In genomic region chrX:70319254-70319653, GRCm38 (mm10) we compare ENCODE assay signal across 27 mouse cellular contexts. TPM values are rescaled to one million over a fixed set of nuclear protein-coding genes. Genes with fewer than 3 reads are reported as not detected.
DNase-seq lines count a peak whose midpoint lies in the region; ATAC-seq and TF ChIP-seq lines count a peak whose summit lies in the region.
"Had no signal": no experiment of that assay in that cellular context is flagged by ENCODE, and none has a peak within 500 bp of the region (broad histone marks: within the 10 kb centered on the region; RNA-seq: fewer than 3 reads in every experiment).

No protein-coding gene starts in this region.

- no peaks in the 10 kb centered on the region for H3K36me3 ChIP-seq in kidney, embryonic 16.5 days (ENCODE audit: insufficient read depth, low read length)
- H3K36me3 ChIP-seq in limb, embryonic 14.5 days (ENCODE audit: control insufficient read depth, insufficient read depth, low read length), result no peaks in the 10 kb centered on the region
- no peaks in the 10 kb centered on the region for H3K36me3 ChIP-seq in hindbrain, embryonic 16.5 days (ENCODE audit: control insufficient read depth, insufficient read depth, low read length)
- H3K36me3 ChIP-seq: forebrain, embryonic 10.5 days; G1E; heart, embryonic 15.5 days; liver, embryonic 15.5 days had no signal

- H3K9me3 ChIP-seq in kidney, embryonic 16.5 days (ENCODE audit: low read length), result no peaks in the 10 kb centered on the region
- no peaks in the 10 kb centered on the region for H3K9me3 ChIP-seq in limb, embryonic 14.5 days (ENCODE audit: control insufficient read depth, low read length)
- no peaks in the 10 kb centered on the region for H3K9me3 ChIP-seq in hindbrain, embryonic 16.5 days (ENCODE audit: control insufficient read depth, low read length)
- H3K9me3 ChIP-seq: forebrain, embryonic 10.5 days; G1E; heart, embryonic 15.5 days; liver, embryonic 15.5 days had no signal

- 44% methylated on average over 2 of the region's 2 CpGs for WGBS in kidney, embryonic 16.5 days
- 21% methylated on average over 2 of the region's 2 CpGs for WGBS in limb, embryonic 14.5 days
- WGBS in hindbrain, embryonic 16.5 days, result 24% methylated on average over 2 of the region's 2 CpGs

- no peak overlapping the region for H3K9ac ChIP-seq in kidney, embryonic 16.5 days (replicated peaks; ENCODE audit: low read length)
- H3K9ac ChIP-seq in limb, embryonic 14.5 days (ENCODE audit: low read depth, low read length, severe bottlenecking), result no peak overlapping the region
- H3K9ac ChIP-seq in hindbrain, embryonic 16.5 days (ENCODE audit: low read depth, low read length), result no peak overlapping the region
- H3K9ac ChIP-seq: forebrain, postnatal 0 days; heart, embryonic 15.5 days; hindbrain, embryonic 14.5 days; liver, embryonic 15.5 days had no signal

- no peak for TF ChIP-seq POLR2A in brain, embryonic 14.5 days (IDR thresholded peaks at IDR 0.05; ENCODE audit: borderline replicate concordance, extremely low read depth, insufficient read depth, insufficient read length, poor library complexity, severe bottlenecking)
- no peak for TF ChIP-seq POLR2A in limb, embryonic 14.5 days (IDR thresholded peaks at IDR 0.05; ENCODE audit: borderline replicate concordance, extremely low read depth, insufficient read depth, insufficient read length)

- H3K4me1 ChIP-seq in kidney, embryonic 16.5 days (ENCODE audit: insufficient read depth, low read length), result no peaks in the 10 kb centered on the region
- H3K4me1 ChIP-seq in limb, embryonic 14.5 days (ENCODE audit: control insufficient read depth, insufficient read depth, low read length), result no peaks in the 10 kb centered on the region
- H3K4me1 ChIP-seq in hindbrain, embryonic 16.5 days (ENCODE audit: control insufficient read depth, insufficient read depth, low read depth, low read length), result no peaks in the 10 kb centered on the region
- H3K4me1 ChIP-seq: forebrain, embryonic 10.5 days; heart, embryonic 15.5 days; liver, embryonic 15.5 days had no signal

- no peak overlapping the region for H3K4me3 ChIP-seq in kidney, embryonic 16.5 days (ENCODE audit: low read length)
- no peak overlapping the region for H3K4me3 ChIP-seq in limb, embryonic 14.5 days (replicated peaks; ENCODE audit: low read length)
- H3K4me3 ChIP-seq in hindbrain, embryonic 16.5 days (ENCODE audit: low read length), result no peak overlapping the region
- H3K4me3 ChIP-seq: forebrain, embryonic 10.5 days; gastrocnemius, adult 2 months; heart, embryonic 15.5 days; left cerebral cortex, adult 2 months; liver, embryonic 15.5 days had no signal

- no peak for DNase-seq in kidney, adult 11 months
- DNase-seq in brain, embryonic 14.5 days (ENCODE audit: low read depth), result peak; percentile 3
- DNase-seq in kidney, postnatal 14 days, result peak; percentile 9
- peak; percentile 55 for DNase-seq in limb, embryonic 14.5 days (ENCODE audit: low spot score)
- DNase-seq in gastrocnemius, adult 18-20 months (ENCODE audit: low spot score), result no peak
- DNase-seq: adrenal gland, adult 2 months; B cell, adult 2 months; cerebellum, adult 18-20 months; cerebellum, postnatal 25 days; forebrain, postnatal 0 days; gastrocnemius, adult 2 months; heart, postnatal 36 days; layer of hippocampus, adult 9-11 months; left cerebral cortex, postnatal 4 days; thymus, adult 18-20 months; thymus, postnatal 36 days had no signal

- H3K27me3 ChIP-seq in kidney, embryonic 16.5 days (ENCODE audit: insufficient read depth, low read length), result no peaks in the 10 kb centered on the region
- H3K27me3 ChIP-seq in limb, embryonic 14.5 days (ENCODE audit: control insufficient read depth, insufficient read depth, low read length), result no peaks in the 10 kb centered on the region
- H3K27me3 ChIP-seq in hindbrain, embryonic 16.5 days (replicated peaks; ENCODE audit: control insufficient read depth, insufficient read depth, low read length), result no peaks in the 10 kb centered on the region
- H3K27me3 ChIP-seq: CH12.LX; heart, embryonic 15.5 days; liver, embryonic 15.5 days had no signal

- ATAC-seq in kidney, embryonic 16.5 days (ENCODE audit: low FRiP score, low TSS enrichment), result peak; percentile 67; the same call in 1 of the 2 replicates
- peak; percentile 50 for ATAC-seq in limb, embryonic 14.5 days (ENCODE audit: low FRiP score, low read depth)
- ATAC-seq in hindbrain, embryonic 16.5 days, result no peak
- ATAC-seq: forebrain, postnatal 0 days; lung, postnatal 0 days had no signal

- no peak overlapping the region for H3K27ac ChIP-seq in kidney, embryonic 16.5 days (ENCODE audit: low read length)
- no peak overlapping the region for H3K27ac ChIP-seq in limb, embryonic 14.5 days (replicated peaks; ENCODE audit: low read depth, low read length)
- no peak overlapping the region for H3K27ac ChIP-seq in hindbrain, embryonic 16.5 days (ENCODE audit: low read depth, low read length)
- H3K27ac ChIP-seq: forebrain, embryonic 10.5 days; gastrocnemius, adult 2 months; heart, embryonic 15.5 days; hindbrain, embryonic 14.5 days; left cerebral cortex, adult 2 months; liver, embryonic 15.5 days had no signal

- no peak overlapping the region for H3K4me2 ChIP-seq in kidney, embryonic 16.5 days (replicated peaks; ENCODE audit: low read depth, low read length)
- no peak overlapping the region for H3K4me2 ChIP-seq in limb, embryonic 14.5 days (replicated peaks; ENCODE audit: low read depth, low read length, severe bottlenecking)
- no peak overlapping the region for H3K4me2 ChIP-seq in hindbrain, embryonic 16.5 days (ENCODE audit: low read length)
- H3K4me2 ChIP-seq: heart, embryonic 15.5 days; hindbrain, embryonic 14.5 days; liver, embryonic 15.5 days; midbrain, embryonic 11.5 days had no signal

- no peak for TF ChIP-seq CTCF in brain, embryonic 14.5 days (IDR thresholded peaks at IDR 0.05; ENCODE audit: borderline replicate concordance, extremely low read depth, insufficient read depth, insufficient read length)

RNA-seq across cellular contexts. Expression of gene Ids, which starts 45.6 kb away (rescaled TPM):
- 2.5 and 2.6 TPM in 2 replicates for polyA plus RNA-seq in kidney, embryonic 16.5 days (2015; fragmentation: Nextera tagmentation; extraction: Ambion mirVana)
- polyA plus RNA-seq in brain, embryonic 14.5 days (2012; rRNA removed), result 91.5 and 124 TPM in 2 replicates
- 22.5 and 28.7 TPM in 2 replicates for polyA plus RNA-seq in limb, embryonic 14.5 days (2012; rRNA removed)
- 4.9 TPM in 2 replicates for polyA plus RNA-seq in limb, embryonic 14.5 days (2014; fragmentation: Nextera tagmentation; extraction: Ambion mirVana)
- 14.5 and 17.7 TPM in 2 replicates for polyA plus RNA-seq in hindbrain, embryonic 16.5 days (2015; fragmentation: Nextera tagmentation; extraction: Ambion mirVana)
- total RNA-seq in gastrocnemius, adult 18-20 months (2021), result 10 to 100 TPM; 15.7 to 17.5 TPM

Comparison
In these comparisons a context has a peak if more than half of its experiments do, and no peak if none do; other contexts are left out.
1. DNase-seq: peak in brain, embryonic 14.5 days (single experiment), kidney, postnatal 14 days (single experiment) and limb, embryonic 14.5 days (single experiment); none in kidney, adult 11 months (single experiment) and gastrocnemius, adult 18-20 months (single experiment).